Mouse (Mus musculus): ENCODE measurements around the gene Ttc36. TPM values are rescaled to one million over a fixed set of nuclear protein-coding genes. Genes with fewer than 3 reads are reported as not detected.

Ttc36 gene
- total RNA-seq (2014; rRNA removed), result not detected in 2 replicates
- 1.7 TPM in 1 of 2 replicates, not detected in the other for polyA plus RNA-seq (2015; fragmentation: Nextera tagmentation; extraction: Ambion mirVana)

- no peak within 1 kb of the TSS for H3K9ac ChIP-seq (replicated peaks; ENCODE audit: low read length)
- no peak within 1 kb of the TSS for H3K27ac ChIP-seq
- H3K36me3 ChIP-seq (ENCODE audit: insufficient read depth, low read length), result peaks cover 27% of the 10 kb centered on the region
- DNase-seq (ENCODE audit: low spot score) (no peak), ATAC-seq (no peak)
- H3K27me3 ChIP-seq (ENCODE audit: insufficient read depth, low read length), result no peaks in the 10 kb centered on the region
- H3K9me3 ChIP-seq (ENCODE audit: low read length), result no peaks in the 10 kb centered on the region
- H3K4me1 ChIP-seq (ENCODE audit: insufficient read depth, low read length), result 0 out of 2 replicates have a peak, but pooled peaks cover 6% of the 10 kb centered on the region
- no peak for TF ChIP-seq CTCF (IDR thresholded peaks at IDR 0.05; ENCODE audit: low read depth)
- WGBS, result 75% methylated on average over 4 of the region's 4 CpGs
- no peak within 1 kb of the TSS for H3K4me3 ChIP-seq (ENCODE audit: low read length)
- H3K4me2 ChIP-seq (ENCODE audit: low read depth, low read length), result no peak within 1 kb of the TSS
These were observed at the start of gene Ttc36 for GRCm38 (mm10) chr9:44802808-44803450. Gene Ttc36 (minus strand): TSS chr9:44803072.

- H3K4me1 ChIP-seq (ENCODE audit: insufficient read depth, low read length), result no peaks in the 10 kb centered on the region
- no peaks in the 10 kb centered on the region for H3K9me3 ChIP-seq (ENCODE audit: low read length)
- peaks cover 67% of the 10 kb centered on the region for H3K36me3 ChIP-seq (ENCODE audit: insufficient read depth, low read length)
- H3K4me2 ChIP-seq (ENCODE audit: low read depth, low read length), result no peak overlapping the region
- TF ChIP-seq CTCF (IDR thresholded peaks at IDR 0.05; ENCODE audit: low read depth), result no peak
- no peaks in the 10 kb centered on the region for H3K27me3 ChIP-seq (ENCODE audit: insufficient read depth, low read length)
- DNase-seq (ENCODE audit: low spot score) (no peak), ATAC-seq (no peak)
- 70% methylated on average over 6 of the region's 6 CpGs for WGBS
- no peak overlapping the region for H3K4me3 ChIP-seq (ENCODE audit: low read length)
- no peak overlapping the region for H3K9ac ChIP-seq (replicated peaks; ENCODE audit: low read length)
- H3K27ac ChIP-seq, result no peak overlapping the region
These were observed 44.6 kb upstream of the Ttc36 start for GRCm38 (mm10) chr9:44847446-44847845.

GRCm38 (mm10) chr9:44841241-44841640 lies 38.4 kb upstream of the Ttc36 start:
- H3K4me1 ChIP-seq (ENCODE audit: insufficient read depth, low read length), result no peaks in the 10 kb centered on the region
- 89% methylated on average over 10 of the region's 10 CpGs for WGBS
- DNase-seq (ENCODE audit: low spot score), result peak; percentile 35
- H3K9ac ChIP-seq (replicated peaks; ENCODE audit: low read length), result no peak overlapping the region
- H3K4me3 ChIP-seq (ENCODE audit: low read length), result no peak overlapping the region
- no peak overlapping the region for H3K4me2 ChIP-seq (ENCODE audit: low read depth, low read length)
- H3K27ac ChIP-seq, result no peak overlapping the region
- peak; percentile 67 for TF ChIP-seq CTCF (IDR thresholded peaks at IDR 0.05; ENCODE audit: low read depth)
- no peaks in the 10 kb centered on the region for H3K27me3 ChIP-seq (ENCODE audit: insufficient read depth, low read length)
- peaks cover 67% of the 10 kb centered on the region for H3K36me3 ChIP-seq (ENCODE audit: insufficient read depth, low read length)
- no peak for ATAC-seq
- no peaks in the 10 kb centered on the region for H3K9me3 ChIP-seq (ENCODE audit: low read length)

GRCm38 (mm10) chr9:44836439-44836838 lies 33.6 kb upstream of the Ttc36 start:
- peak; percentile 84 for TF ChIP-seq CTCF (IDR thresholded peaks at IDR 0.05; ENCODE audit: low read depth)
- no peaks in the 10 kb centered on the region for H3K9me3 ChIP-seq (ENCODE audit: low read length)
- H3K9ac ChIP-seq (replicated peaks; ENCODE audit: low read length), result no peak overlapping the region
- no peaks in the 10 kb centered on the region for H3K27me3 ChIP-seq (ENCODE audit: insufficient read depth, low read length)
- H3K27ac ChIP-seq, result no peak overlapping the region
- H3K36me3 ChIP-seq (ENCODE audit: insufficient read depth, low read length), result peaks cover 69% of the 10 kb centered on the region
- 0 out of 2 replicates have a peak, but pooled peaks have one; percentile 35 for ATAC-seq
- DNase-seq (ENCODE audit: low spot score), result peak; percentile 85
- no peaks in the 10 kb centered on the region for H3K4me1 ChIP-seq (ENCODE audit: insufficient read depth, low read length)
- no peak overlapping the region for H3K4me2 ChIP-seq (ENCODE audit: low read depth, low read length)
- H3K4me3 ChIP-seq (ENCODE audit: low read length), result no peak overlapping the region
- WGBS, result 38% methylated on average over 7 of the region's 7 CpGs

- TF ChIP-seq CTCF (IDR thresholded peaks at IDR 0.05; ENCODE audit: low read depth), result no peak
- peaks cover 80% of the 10 kb centered on the region for H3K36me3 ChIP-seq (ENCODE audit: insufficient read depth, low read length)
- no peaks in the 10 kb centered on the region for H3K4me1 ChIP-seq (ENCODE audit: insufficient read depth, low read length)
- no peaks in the 10 kb centered on the region for H3K9me3 ChIP-seq (ENCODE audit: low read length)
- no peak for DNase-seq (ENCODE audit: low spot score)
- no peak overlapping the region for H3K4me3 ChIP-seq (ENCODE audit: low read length)
- no peak overlapping the region for H3K4me2 ChIP-seq (ENCODE audit: low read depth, low read length)
- no peaks in the 10 kb centered on the region for H3K27me3 ChIP-seq (ENCODE audit: insufficient read depth, low read length)
- H3K9ac ChIP-seq (replicated peaks; ENCODE audit: low read length), result no peak overlapping the region
- 67% methylated on average over 4 of the region's 4 CpGs for WGBS
- ATAC-seq, result no peak
- no peak overlapping the region for H3K27ac ChIP-seq
These were observed 29.5 kb upstream of the Ttc36 start for GRCm38 (mm10) chr9:44832356-44832755.

GRCm38 (mm10) chr9:44830506-44830905 lies 27.6 kb upstream of the Ttc36 start:
- WGBS, result 76% methylated on average over 2 of the region's 2 CpGs
- H3K4me2 ChIP-seq (ENCODE audit: low read depth, low read length), result no peak overlapping the region
- no peaks in the 10 kb centered on the region for H3K27me3 ChIP-seq (ENCODE audit: insufficient read depth, low read length)
- DNase-seq (ENCODE audit: low spot score) (no peak), ATAC-seq (no peak)
- H3K9ac ChIP-seq (replicated peaks; ENCODE audit: low read length), result no peak overlapping the region
- no peak for TF ChIP-seq CTCF (IDR thresholded peaks at IDR 0.05; ENCODE audit: low read depth)
- H3K9me3 ChIP-seq (ENCODE audit: low read length), result no peaks in the 10 kb centered on the region
- no peak overlapping the region for H3K4me3 ChIP-seq (ENCODE audit: low read length)
- no peak overlapping the region for H3K27ac ChIP-seq
- no peaks in the 10 kb centered on the region for H3K4me1 ChIP-seq (ENCODE audit: insufficient read depth, low read length)
- H3K36me3 ChIP-seq (ENCODE audit: insufficient read depth, low read length), result peaks cover 86% of the 10 kb centered on the region

GRCm38 (mm10) chr9:44828944-44829343 lies 26.1 kb upstream of the Ttc36 start:
- no peak for DNase-seq (ENCODE audit: low spot score)
- H3K4me2 ChIP-seq (ENCODE audit: low read depth, low read length), result no peak overlapping the region
- H3K9me3 ChIP-seq (ENCODE audit: low read length), result no peaks in the 10 kb centered on the region
- H3K27ac ChIP-seq, result no peak overlapping the region
- H3K36me3 ChIP-seq (ENCODE audit: insufficient read depth, low read length), result peaks cover 87% of the 10 kb centered on the region
- no peaks in the 10 kb centered on the region for H3K27me3 ChIP-seq (ENCODE audit: insufficient read depth, low read length)
- H3K4me3 ChIP-seq (ENCODE audit: low read length), result no peak overlapping the region
- ATAC-seq, result no peak
- H3K4me1 ChIP-seq (ENCODE audit: insufficient read depth, low read length), result no peaks in the 10 kb centered on the region
- WGBS, result 95% methylated on average over 11 of the region's 11 CpGs
- no peak overlapping the region for H3K9ac ChIP-seq (replicated peaks; ENCODE audit: low read length)
- no peak for TF ChIP-seq CTCF (IDR thresholded peaks at IDR 0.05; ENCODE audit: low read depth)
